Mouse (Mus musculus) adrenal gland, adult (tissue): ENCODE results near the gene Wasf2.

ENCODE experiments used
- DNase-seq, 2 experiments: peaks; one replicate each; pipeline ENCODE4 v3.0.0; 2022 to 2023; ENCODE audit warnings: low spot score in 1 of 2; ENCODE audit not compliant: inconsistent age in 2 of 2

Gene Wasf2

DNA sequence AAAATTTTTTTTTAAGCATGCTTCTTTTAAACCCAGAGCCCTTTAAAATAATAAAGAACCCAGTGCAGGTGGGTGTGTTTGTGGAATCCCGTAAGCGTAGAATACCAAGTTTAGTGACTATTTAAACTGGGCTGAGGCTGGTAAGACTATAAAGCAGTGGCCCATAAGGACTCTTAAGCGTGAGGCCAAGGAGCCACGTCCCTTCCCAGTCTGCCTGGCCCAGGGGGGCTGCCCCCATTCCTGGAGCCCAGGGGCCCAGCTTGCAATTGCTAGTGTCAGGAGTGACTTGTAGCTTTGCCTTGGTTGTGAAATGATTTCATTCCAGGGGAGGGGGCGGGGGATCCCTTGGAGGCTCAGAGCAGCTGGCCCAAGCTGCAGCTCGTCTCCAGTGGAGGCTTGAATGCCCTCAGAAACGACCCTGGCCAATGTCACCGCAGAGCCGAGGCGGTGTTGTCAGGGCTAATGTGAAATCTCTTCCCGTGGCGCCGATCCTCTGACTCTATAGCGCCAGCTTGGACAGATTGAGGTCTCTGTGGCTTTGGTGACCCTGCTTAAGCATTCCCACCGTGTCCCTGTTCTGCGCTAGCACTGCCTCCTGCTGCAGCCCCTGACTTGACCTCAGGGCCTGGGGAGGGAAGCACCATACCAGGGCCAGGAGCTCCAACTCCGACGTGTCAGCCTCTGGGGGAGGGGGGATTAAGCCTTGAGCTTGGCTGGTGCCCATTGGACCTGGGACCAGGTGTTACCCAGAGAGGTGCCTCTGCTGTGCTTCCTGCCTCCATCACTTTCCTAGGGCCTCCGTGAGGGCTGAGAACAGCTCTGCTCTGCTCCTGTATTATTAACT lies 68.3 kb downstream of the Wasf2 start:
- DNase-seq = peak in 1 of 2 experiments; percentile 66

DNA sequence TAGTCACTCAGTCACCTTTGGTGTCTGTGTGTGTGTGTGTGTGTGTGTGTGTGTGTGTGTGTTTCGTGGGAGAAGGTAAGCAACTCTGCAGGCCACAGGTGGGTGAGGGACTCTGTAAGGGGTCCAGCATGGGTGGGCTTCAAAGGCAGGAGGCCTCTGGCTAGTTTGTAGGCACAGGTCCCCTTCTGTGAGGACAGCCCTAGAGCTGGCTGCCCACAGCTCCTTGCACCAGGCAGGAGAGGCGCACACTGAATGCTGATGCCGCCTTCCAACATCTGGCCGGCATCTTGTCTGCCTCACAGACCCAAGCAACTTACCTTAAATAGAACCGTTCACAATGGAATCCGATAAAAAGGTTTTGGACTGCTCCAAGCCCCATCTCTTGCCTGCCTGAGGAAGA lies 69.4 kb downstream of the Wasf2 start:
- no peak for DNase-seq

DNA sequence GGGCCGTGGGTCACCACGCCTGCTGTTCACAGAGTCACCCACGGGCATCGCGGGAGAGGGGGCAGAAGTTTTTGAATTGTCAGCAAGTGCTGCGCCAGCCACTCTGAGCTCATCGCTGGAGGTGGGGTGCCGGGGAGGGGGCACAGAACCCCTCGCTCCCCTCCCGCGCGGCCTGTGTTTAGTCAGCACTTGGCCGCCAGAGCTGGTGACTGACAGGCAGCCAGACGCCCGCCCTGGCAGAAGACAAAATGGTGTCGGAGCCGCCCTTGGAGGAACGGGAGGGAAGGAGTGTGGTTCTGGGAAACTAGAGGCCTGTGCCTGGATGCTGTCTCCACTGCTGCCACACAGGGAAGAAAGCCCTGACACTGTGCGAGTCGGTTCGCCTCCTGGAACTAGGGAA lies 70.0 kb downstream of the Wasf2 start:
- peak; percentile 45 to 72 for DNase-seq

DNA sequence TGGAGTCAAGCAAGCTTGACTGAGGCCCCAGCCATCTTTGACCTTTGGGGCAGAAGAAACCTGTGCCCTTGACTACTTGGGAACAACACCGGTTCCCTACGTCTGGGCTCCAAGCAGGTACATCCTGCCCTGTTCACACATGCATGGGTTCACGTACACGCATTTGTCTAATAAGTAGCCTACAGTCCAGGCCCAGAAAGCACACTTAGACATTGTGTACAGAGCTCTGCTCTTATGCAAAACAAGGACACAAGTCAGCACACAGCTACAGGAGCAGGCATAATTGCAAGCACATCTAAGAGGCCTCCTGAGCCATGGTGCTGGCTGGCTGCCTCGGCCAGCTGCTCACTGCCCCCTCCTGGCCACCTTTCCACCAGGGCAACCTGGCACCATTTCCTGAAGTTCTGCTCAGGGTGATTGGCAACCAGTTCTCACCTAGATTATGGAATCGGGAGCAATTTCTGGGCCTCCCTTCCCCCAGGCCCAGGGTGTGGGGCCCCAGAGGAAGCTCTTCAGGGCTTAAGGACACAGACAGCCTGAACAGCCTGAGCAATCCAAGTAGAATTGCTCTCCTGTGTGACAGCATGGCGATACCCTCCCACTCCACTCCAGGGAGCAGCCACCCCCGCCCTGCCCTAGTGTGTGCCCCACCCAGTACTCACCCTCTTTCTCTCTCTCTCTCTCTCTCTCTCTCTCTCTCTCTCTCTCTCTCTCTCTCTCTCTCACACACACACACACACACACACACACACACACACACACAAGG lies 70.9 kb downstream of the Wasf2 start:
- peak; percentile 81 to 91 for DNase-seq

DNA sequence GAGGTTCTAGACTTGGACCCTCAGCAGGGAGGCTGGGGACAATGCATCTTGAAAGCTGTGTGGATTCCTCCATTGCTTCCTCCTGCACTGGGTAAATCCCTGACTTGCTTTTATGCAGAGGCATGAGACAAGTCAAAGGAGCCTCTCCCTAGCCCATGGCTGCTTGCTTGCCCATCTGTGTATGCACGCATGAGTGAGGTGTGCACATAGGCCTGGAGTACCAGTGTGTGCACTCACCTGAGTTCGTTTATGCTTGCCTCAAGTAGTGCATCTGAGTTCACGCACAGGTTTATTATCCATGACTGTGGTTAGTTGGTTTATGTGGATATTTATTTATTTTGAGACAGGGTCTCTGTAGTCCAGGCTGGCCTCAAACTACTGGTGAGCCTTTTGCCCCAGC lies 71.9 kb downstream of the Wasf2 start:
- DNase-seq = no peak

DNA sequence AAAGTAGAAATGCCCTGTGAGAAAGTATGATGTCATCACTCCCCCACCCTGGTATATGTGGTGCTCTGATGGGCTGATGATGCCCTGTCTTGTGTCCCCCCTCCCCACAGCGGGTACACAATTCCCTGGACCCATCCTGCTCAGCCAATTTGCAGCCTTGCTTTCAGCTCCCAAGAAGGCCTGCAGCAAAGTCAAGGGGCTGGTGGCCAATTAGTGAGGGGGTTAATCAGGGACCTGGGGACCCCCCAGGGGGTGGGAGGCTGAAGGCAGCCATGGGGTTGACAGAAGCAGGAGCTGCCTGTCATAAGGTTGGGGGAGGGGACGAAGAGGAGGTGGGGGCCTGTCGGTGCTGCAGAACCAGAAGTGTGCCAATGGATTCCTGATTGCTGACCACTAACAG lies 73.3 kb downstream of the Wasf2 start:
- no peak for DNase-seq

DNA sequence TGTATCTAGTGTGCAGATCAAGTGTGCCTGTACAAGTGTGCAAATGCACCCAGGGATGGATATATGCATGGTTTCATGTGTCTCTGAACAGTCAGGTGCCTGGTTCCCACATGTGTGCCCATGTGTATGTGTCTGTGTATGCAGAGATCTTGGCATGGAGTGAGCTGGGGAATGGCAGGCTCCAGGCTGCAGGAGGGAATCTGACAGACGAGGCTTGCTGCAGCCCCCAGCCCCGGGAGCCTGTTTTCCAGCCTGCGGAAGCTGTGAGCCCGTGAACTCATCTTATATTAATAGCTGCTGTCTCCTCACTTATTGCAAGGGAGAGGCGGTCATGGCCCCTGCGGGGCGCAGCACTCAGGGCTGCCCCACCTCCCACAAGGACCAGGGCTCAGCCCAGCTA lies 74.1 kb downstream of the Wasf2 start:
- no peak for DNase-seq

DNA sequence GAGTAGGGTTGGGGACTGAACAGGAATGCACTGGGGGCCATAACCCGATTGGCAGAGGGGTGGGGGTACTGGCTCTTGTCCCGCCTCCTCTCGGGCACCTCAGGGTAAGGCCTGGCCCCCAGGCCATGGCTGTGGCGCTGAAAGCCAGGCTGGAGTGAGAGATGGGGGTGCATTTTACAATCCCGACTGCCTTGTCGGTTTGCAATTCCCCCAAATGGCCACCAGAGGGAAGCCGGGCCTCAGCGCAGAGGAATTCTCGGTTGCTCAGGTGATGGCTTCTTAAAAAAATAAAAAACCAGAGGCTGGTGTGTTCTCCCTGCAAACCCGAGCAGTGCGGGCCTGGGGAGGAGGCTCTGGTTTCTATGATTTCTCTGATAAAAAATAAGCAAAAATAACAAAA lies 79.1 kb downstream of the Wasf2 start:
- DNase-seq = peak; percentile 55 to 79

DNA sequence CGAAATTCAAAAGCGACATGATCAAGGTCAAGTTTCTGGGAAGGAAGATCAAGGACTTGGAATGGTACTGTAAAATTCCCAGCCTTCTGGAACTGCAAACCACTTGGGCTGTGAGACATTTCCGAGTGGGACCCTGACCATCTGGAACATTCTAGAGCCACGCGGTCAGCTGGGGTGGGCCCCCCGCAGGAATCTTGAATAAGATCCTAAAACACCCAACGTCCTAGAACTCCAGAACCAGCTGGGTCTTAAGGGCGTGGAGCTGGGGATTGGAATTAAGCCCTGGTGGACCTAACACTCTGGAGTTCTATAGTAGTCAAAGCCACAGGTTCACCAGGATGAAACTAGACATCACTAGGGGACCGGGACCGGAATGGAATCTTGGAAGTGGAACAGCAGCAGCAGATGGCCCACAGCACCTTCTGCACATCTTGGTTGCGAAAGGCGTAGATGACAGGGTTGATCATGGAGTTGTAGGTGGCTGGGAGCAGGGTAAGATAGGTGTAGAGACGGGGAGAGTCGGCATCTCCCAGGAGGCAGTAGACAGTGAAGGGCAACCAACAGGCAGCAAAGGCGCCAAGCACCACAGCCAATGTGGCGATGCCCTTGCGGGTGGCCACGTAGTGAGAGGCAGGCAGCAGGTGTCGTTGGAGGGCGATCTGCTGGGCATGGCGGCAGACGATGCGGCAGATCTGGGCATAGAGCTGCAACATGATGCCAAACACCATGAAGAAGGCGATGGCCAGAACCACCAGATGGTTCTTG lies 79.9 kb downstream of the Wasf2 start:
- DNase-seq = no peak

DNA sequence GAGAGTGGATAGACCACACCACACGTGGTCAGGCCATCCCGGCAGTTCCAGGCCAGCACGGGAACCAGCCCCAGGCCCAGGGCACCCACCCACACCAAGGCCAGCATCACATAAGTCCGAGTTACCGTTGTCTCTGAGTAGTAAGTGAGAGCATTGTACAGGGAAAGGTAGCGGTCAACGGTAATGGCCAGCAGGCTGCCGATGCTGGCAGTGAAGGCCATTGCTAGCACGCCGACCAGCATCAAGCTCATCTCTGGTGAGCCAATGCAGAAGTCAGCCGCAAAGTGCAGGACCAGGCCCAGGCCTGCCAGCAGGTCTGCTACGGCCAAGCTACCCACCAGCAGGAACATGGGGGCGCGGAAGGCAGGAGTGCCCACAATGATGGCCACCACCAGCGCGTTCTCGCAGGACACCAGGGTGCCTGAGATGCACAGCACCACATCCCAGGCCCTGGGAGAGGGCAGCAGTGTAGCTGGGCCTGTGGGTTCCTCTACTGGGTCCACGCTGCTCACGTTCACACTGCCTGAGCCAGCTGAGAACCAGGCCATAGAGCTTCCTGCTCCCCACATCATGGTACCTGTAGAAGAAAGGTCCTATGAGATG lies 80.6 kb downstream of the Wasf2 start:
- no peak for DNase-seq

DNA sequence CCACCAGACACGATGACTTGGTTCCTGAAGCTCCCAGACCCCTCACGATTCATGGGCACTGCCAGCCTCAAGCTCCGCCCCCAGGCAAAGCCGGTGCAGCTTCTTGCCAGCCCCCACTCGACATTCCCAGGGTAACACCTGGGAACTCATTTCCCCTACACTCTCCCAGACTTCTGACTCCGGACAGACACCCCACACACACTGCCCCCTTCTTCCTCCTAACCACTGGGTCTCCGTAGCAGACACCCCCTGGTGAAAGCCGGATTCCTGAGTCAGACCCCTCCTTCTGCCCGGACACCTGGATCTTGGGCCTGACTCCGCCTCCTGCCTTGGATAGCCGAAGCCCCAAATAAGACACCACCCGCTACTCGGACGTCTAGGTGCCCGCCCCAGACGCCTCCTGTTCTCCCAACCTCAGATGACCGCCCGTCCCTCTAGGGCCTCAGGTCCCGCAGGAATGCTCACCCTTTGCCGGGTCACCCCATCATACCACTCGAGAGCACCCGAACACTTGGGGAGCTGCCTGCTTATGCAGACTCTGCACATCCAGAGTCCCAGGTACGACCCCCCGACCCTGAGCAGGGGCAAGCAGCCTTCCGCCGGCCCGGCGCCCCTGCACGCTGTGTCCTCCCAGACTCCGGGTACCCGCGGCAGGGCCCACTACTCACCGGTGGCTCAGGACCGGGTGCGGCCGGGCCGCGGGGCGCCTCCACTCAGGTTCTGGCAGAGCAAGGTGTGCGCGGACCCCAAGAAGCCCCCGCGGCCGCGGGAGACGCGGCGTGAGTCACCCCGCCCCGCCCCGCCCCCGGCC lies 81.7 kb downstream of the Wasf2 start, which contains the start of the genes Cd164l2 and Gpr3:
TSS of gene Cd164l2 (plus strand) at position 381 of the 811 bp plus-strand sequence.
TSS of gene Gpr3 (minus strand) at position 786 of the 811 bp plus-strand sequence.
- DNase-seq = no peak

DNA sequence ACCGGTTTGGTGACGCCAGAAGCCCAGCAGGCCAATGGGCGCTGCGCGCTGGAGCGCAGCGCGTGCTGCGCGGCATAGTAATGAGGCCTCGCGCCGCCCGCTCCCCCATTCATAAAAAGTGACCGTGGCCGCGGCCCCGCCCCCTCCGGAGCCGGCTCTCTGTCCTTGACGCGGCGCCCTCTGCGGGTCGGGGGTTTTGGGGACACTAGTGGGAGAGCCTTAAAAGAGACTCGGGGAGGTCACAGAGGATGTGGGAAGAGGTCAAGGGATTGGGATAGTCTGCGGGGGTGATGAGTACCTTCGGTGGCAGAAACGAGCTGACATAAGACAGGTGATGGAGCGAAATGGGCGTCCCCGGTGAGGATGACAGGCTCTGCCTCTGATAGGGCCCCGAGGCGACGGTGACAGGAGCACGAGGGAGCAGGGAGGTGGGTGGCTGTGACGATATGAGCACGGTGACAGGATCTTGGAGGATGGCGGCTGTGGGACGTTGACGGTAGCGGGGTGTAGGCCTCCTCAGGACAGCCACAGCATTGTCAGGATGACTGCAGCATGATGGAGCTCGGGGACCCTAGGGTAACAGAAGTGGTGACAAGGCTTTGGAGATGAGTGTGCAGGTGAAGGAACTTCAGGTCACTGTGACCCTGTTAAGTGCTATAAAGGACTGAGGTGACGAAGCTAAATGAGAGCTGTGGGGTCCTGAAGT lies 82.4 kb downstream of the Wasf2 start:
- DNase-seq = peak; percentile 84 to 91

DNA sequence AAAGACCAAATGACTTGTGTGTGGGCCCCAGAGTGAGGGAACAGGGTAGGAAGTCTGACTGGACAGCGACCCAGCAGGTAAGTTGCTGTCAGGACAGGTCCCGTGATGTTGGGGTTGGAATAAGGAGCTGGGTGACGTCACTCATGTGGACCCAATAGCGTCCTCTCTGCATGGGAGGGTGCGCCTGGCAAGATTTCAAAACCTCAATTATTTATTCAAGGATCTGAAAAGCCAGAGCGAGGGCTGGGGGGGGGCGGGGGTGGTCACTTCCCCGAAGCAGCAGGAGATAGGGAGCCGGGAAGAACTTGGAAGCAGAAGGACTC lies 82.9 kb downstream of the Wasf2 start:
- DNase-seq = no peak

DNA sequence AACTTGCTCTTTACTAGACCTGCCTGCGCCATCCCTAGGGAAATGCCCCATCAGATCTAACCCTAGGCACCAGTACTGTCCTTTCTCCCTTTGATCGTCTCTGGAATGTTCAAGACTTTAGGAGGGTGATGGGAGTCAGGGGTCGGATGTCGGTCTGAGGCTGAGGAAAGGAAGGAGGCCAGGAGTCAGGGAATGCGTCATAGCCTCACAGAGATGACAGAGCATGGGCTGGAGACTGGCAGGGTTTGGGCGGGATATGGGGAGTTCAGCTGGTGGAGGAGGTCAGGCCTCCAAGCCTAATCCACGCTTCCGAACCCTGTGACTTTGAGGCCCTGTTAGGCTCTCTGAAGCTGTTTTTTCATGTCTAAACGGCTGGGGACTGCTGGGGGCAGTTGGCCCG lies 83.4 kb downstream of the Wasf2 start:
- DNase-seq = no peak

DNA sequence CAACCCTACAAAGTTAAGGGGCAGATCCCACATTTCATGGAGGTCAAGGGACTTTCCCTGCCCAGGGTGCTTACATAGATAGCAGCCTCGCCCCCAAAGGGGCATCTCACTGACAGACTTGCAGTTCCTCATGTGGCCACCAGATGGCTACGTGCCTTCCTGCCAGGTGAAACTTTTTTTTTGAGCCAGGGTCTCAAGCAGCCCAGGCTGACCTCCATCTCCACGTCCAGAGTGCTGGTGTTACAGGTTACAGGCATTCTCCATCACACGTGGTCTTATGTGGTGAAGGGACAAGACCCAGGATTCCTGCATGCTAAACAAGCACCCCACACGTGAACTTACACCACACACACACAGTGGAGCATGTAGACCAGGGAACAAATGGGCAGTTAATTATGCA lies 87.3 kb downstream of the Wasf2 start:
- DNase-seq = peak; percentile 46 to 82

DNA sequence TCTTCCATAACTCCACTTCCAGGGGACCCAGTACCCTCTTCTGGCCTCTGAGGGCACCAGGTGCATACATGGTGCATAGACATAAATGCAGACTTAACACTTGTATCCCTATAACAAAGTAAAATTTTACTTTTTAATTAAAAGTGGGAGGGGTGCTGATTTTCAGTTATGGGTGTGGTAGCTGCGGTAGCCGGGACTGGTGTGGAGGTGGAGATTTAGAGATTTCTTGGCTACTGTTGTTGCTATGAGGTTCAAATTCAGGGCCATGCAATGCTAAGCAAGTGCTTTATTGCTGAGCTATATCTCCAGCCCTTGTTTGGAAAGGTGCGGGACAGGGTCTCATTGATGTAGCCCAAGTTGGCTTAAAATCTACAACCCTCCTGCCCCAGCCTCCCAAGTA lies 88.4 kb downstream of the Wasf2 start:
- no peak for DNase-seq

DNA sequence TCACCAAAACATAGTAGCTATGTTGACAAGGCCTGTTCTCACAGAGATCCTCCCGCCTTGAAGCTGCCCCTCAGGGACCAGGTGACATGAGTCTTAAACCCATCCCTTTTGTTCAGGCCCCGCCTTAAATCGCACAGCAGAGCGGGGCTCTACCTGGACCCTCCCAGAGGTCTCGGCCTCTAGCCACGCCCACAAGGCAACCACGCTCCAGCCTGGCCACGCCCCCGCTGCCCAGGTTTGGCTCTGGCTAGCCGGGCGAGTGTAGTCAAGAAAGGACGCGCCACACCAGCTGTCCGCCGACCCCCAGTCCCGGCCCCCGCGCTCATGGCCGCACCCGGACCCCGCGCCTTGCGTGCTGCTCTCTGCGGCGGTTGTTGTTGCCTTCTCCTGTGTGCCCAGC lies 90.4 kb downstream of the Wasf2 start:
- DNase-seq = no peak

DNA sequence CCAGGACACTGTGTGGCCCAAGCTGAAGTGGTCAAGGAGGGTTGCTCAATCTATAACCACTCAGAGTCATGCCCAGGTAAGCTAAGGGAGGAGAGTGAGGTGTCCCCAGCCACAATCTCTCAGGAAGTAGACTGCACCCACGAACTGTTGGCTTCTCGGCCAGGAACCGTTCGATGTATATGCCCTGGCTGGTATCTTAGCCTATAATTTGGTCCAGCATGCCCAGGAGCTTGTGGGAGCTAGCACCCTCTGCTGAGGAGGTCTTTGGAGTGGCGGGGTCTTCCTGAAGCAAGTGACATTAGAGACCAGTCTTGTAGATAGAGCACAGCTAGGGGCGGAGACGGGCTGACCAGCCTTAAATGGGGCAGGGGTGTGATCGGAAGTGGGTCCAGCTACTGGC lies 91.4 kb downstream of the Wasf2 start:
- no peak for DNase-seq

DNA sequence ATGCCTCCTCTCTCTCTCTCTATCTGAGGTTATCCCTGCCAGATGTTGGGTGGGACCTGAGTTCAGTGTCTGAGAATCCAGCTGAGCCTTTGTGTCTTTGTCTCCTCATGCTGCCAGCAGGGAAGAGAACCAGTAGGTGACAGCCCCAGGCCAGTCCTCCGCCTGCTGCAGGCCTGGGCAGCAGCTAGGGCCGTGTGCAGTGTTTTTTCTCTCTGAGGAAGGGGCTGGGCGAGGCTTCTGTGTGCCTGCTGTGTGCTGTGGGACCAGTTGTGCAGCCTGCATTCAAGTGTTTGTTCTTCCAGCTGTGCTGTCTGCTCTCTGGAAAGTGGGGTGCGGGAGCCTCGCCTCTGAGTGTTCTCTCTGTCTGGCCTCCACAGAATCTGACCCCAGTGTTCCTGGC lies 93.6 kb downstream of the Wasf2 start:
- DNase-seq = no peak

DNA sequence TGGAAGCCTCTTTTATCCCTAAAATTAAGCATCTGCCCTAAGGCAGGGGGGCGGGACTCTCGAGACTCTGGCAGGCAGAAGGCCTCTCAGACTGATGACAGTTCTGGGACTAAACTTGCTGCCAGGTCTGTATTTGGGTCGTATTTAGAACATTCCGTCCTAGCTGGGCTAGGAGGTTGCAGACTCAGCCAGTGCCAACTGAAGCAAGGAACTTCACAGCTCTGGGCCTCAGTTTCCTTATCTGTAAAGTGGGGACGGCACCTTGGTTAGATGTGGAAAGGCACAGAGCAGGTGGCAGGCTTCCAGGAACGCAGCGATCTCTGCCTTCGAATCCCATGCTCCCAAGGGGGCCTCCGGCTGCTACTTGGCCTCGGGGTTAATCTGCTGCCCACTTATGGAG lies 95.8 kb downstream of the Wasf2 start:
- no peak for DNase-seq
